Mouse (Mus musculus) 416B (cell line): ENCODE measurements at regions not wholly inside any gene's neighbourhood (a gene's known extent, or its start where the extent isn't known, plus 50 kb on each side); places are given as distances from the start of the nearest gene placed in this dataset.

Experiments used
- DNase-seq: peaks from one replicate; pipeline ENCODE4 v3.0.0; 2011; ENCODE audit warnings: low read depth

- no peak for DNase-seq
These were observed 961.9 kb downstream of the Slitrk1 start for GRCm38 (mm10) chr14:107952076-107952475.

DNA sequence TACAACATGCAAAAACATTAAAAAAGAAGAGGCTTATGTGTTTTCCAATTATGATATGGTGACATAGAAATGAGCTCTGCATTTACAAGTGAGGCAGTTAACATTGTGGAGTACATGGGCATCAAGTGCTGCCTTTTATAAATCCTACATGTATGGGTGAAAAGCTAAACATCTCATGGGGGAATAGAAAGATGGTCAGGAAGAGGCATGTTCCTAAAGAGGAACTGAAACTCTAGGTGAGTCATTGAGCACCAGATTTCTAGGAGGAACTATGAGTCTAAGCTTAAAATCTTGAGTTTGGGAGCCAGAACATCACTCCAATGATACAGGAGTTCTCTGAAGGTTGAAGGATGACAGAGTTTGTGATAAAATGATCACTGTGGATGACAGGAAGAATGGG is 1010.2 kb downstream of the Slitrk1 start:
- DNase-seq, result peak; percentile 12

GRCm38 (mm10) chr14:107901823-107902222 is 1012.1 kb downstream of the Slitrk1 start:
- no peak for DNase-seq

DNA sequence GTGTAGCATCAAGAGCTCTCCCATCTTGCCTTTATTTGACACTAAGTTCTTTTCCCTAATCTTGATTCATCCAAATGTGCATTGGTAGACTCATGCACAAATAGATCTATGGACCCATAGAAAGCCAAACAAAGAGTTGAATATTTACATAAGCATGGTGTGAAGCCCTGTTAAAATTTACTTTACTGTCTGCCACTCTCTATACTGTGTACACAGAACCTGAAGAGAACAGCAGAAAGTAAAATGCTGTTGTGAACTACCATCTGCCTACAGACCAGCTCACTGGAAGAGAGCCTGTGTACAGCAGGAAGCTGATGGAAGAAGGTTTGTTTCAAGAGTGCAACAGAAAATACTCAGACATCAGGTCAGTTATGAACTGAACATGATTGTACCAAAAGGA is 1053.1 kb downstream of the Slitrk1 start:
- no peak for DNase-seq

DNA sequence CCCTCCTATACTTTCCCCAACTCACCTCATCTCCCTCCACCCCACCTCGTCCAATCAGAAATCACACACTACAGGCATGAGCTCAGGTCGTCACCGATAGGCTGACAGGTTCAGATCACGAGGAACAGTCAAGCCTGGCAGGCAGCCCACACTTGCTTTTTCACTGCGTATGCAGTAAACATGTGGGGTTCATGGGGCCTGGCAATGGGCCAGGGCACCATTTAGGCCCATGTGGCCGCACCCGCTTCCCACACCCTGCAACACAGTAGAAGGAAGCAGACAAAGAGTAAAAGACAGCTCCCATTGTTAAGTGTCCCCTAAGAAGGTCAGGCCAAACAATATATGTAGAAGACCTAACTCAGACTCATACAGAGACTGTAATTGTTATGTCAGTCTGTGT is 1064.3 kb downstream of the Slitrk1 start:
- no peak for DNase-seq

GRCm38 (mm10) chr14:107845289-107846215 is 1068.4 kb downstream of the Slitrk1 start:
- DNase-seq, result no peak

- no peak for DNase-seq
These were observed 1069.4 kb downstream of the Slitrk1 start for GRCm38 (mm10) chr14:107844533-107844932.

GRCm38 (mm10) chr14:107832976-107833375 is 1081.0 kb downstream of the Slitrk1 start:
- peak; percentile 59 for DNase-seq

DNA sequence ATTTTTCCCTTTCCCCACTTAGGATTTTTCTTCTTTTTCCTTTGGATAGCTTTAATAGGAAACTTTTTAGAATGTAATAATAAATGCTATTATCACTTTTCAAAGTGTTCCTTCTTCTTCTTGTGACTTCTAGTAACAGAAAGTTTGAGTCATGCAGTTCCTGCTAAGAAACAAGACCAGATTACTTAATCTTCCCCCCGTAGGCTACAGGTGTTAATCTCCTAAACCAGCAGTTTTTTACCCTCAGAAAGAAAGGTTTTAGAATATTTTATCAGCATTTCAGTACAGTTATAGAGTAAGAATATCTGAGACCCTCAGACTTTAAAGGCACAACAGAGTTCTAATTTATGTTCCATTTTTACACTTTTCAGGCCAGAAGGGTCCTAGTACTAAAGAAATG is 1128.7 kb downstream of the Slitrk1 start:
- DNase-seq, result peak; percentile 27
